Mouse (Mus musculus): ENCODE measurements at regions not wholly inside any gene's neighbourhood (a gene's known extent, or its start where the extent isn't known, plus 50 kb on each side); places are given as distances from the start of the nearest gene placed in this dataset.

GRCm38 (mm10) chr11:45058658-45059057, 441.5 kb downstream of the Ebf1 start:
- in situ Hi-C loops (cut with MboI; ENCODE audit: low sequenced_read_pairs in 2 of 2, unreplicated experiment in 2 of 2) = no loop called here
- Histone ChIP-seq H3K27ac (ENCODE audit: insufficient read depth, low read depth, low read length, poor library complexity, severe bottlenecking) (no peak overlapping the region), H3K9ac (ENCODE audit: insufficient read depth, low read depth, low read length, poor library complexity, severe bottlenecking) (no peak overlapping the region), H3K4me3 (ENCODE audit: insufficient read depth in 1 of 2, low read depth in 1 of 2, low read length in 2 of 2, poor library complexity in 1 of 2, severe bottlenecking in 1 of 2) (no peak overlapping the region), H3K4me1 (ENCODE audit: control insufficient read depth in 2 of 2, insufficient read depth in 2 of 2, low read length in 2 of 2, poor library complexity in 1 of 2) (no peaks in the 10 kb centered on the region), H3K9me3 (ENCODE audit: control insufficient read depth, insufficient read depth, low read depth, low read length) (no peaks in the 10 kb centered on the region), H3K36me3 (ENCODE audit: control insufficient read depth, insufficient read depth, low read length, poor library complexity, severe bottlenecking) (no peaks in the 10 kb centered on the region)
- no peak for DNase-seq (ENCODE audit: low read depth, low spot score)
- no peak for TF ChIP-seq ZC3H11A (IDR thresholded peaks at IDR 0.05; ENCODE audit: borderline replicate concordance, low read depth, low read length)
- TF ChIP-seq MAFK (IDR thresholded peaks at IDR 0.05; ENCODE audit: insufficient read depth, low read depth, low read length) = no peak
- no peak for TF ChIP-seq ZNF384 (IDR thresholded peaks at IDR 0.05; ENCODE audit: low read depth, low read length)
- no peak for TF ChIP-seq HCFC1 (IDR thresholded peaks at IDR 0.05; ENCODE audit: borderline replicate concordance, insufficient read depth, low read length)
- no peak for TF ChIP-seq CHD2 (IDR thresholded peaks at IDR 0.05; ENCODE audit: low read depth, low read length)

GRCm38 (mm10) chr11:45066592-45066991, 449.5 kb downstream of the Ebf1 start:
- in situ Hi-C loops (cut with MboI; ENCODE audit: low sequenced_read_pairs in 2 of 2, unreplicated experiment in 2 of 2) = no loop called here
- no peak overlapping the region for H3K9ac ChIP-seq (ENCODE audit: insufficient read depth, low read depth, low read length, poor library complexity, severe bottlenecking)

DNA sequence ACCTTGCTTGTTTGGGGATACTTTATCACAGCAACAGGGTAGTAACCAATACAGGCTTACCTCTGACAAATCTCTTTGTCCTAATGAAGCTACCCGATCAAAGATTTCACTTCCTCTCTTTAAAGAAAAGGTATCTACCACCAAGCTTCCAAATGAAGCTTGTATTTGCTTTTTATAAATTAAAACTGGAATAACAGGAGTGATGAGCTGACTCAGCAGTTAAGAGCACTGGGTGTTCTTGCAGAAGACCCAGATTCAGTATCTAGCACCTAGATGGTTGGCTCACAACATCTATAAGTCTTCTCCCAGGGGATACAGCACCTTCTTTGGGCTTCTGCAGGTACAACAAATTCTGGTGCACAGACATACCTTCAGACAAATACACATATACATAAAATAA, 453.2 kb downstream of the Ebf1 start:
- H3K36me3 ChIP-seq (ENCODE audit: control insufficient read depth, insufficient read depth, low read length, poor library complexity, severe bottlenecking) = no peaks in the 10 kb centered on the region
- H3K4me1 ChIP-seq (ENCODE audit: control insufficient read depth in 2 of 2, insufficient read depth in 2 of 2, low read length in 2 of 2, poor library complexity in 1 of 2) = no peaks in the 10 kb centered on the region
- in situ Hi-C loops (cut with MboI; ENCODE audit: low sequenced_read_pairs in 2 of 2, unreplicated experiment in 2 of 2) = no loop called here
- DNase-seq (ENCODE audit: low read depth, low spot score) = no peak
- H3K9me3 ChIP-seq (ENCODE audit: control insufficient read depth, insufficient read depth, low read depth, low read length) = no peaks in the 10 kb centered on the region
- H3K9ac ChIP-seq (ENCODE audit: insufficient read depth, low read depth, low read length, poor library complexity, severe bottlenecking) = no peak overlapping the region
- no peak overlapping the region for H3K27ac ChIP-seq (ENCODE audit: insufficient read depth, low read depth, low read length, poor library complexity, severe bottlenecking)
- H3K4me3 ChIP-seq (ENCODE audit: insufficient read depth in 1 of 2, low read depth in 1 of 2, low read length in 2 of 2, poor library complexity in 1 of 2, severe bottlenecking in 1 of 2) = no peak overlapping the region
- no peak for TF ChIP-seq ZC3H11A (IDR thresholded peaks at IDR 0.05; ENCODE audit: borderline replicate concordance, low read depth, low read length)
- peak; percentile 55 for TF ChIP-seq MAFK (IDR thresholded peaks at IDR 0.05; ENCODE audit: insufficient read depth, low read depth, low read length)

More at GRCm38 (mm10) chr11:45066592-45066991, 449.5 kb downstream of the Ebf1 start:
- H3K27ac ChIP-seq (ENCODE audit: insufficient read depth, low read depth, low read length, poor library complexity, severe bottlenecking) = no peak overlapping the region
- no peaks in the 10 kb centered on the region for H3K36me3 ChIP-seq (ENCODE audit: control insufficient read depth, insufficient read depth, low read length, poor library complexity, severe bottlenecking)
- H3K4me3 ChIP-seq (ENCODE audit: insufficient read depth in 1 of 2, low read depth in 1 of 2, low read length in 2 of 2, poor library complexity in 1 of 2, severe bottlenecking in 1 of 2) = no peak overlapping the region
- H3K4me1 ChIP-seq (ENCODE audit: control insufficient read depth in 2 of 2, insufficient read depth in 2 of 2, low read length in 2 of 2, poor library complexity in 1 of 2) = no peaks in the 10 kb centered on the region
- TF ChIP-seq ZNF384 (IDR thresholded peaks at IDR 0.05; ENCODE audit: low read depth, low read length) = no peak
- H3K9me3 ChIP-seq (ENCODE audit: control insufficient read depth, insufficient read depth, low read depth, low read length) = no peaks in the 10 kb centered on the region
- DNase-seq (ENCODE audit: low read depth, low spot score) = no peak

DNA sequence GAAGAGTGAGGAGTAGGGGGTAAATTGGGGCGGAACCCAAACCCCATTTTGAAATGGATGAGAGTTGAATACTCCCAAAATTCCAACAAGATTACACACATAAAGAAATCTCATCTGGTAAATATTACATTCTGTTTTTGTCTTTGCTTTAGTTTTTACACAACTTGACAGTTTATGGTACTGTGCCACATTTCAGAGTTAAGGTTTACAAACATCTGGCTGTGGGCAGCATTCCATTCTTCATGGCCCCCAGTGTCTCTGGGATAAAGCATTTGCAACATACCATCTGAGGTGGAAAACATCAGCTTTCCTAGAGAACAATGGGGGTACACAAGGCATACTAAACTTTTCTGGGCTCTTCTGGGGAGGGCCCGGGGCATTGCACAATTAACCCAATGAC, 454.1 kb downstream of the Ebf1 start:
- no peaks in the 10 kb centered on the region for H3K36me3 ChIP-seq (ENCODE audit: control insufficient read depth, insufficient read depth, low read length, poor library complexity, severe bottlenecking)
- TF ChIP-seq MAFK (IDR thresholded peaks at IDR 0.05; ENCODE audit: insufficient read depth, low read depth, low read length) (no peak), CHD2 (IDR thresholded peaks at IDR 0.05; ENCODE audit: low read depth, low read length) (no peak), ZC3H11A (IDR thresholded peaks at IDR 0.05; ENCODE audit: borderline replicate concordance, low read depth, low read length) (no peak), ZNF384 (IDR thresholded peaks at IDR 0.05; ENCODE audit: low read depth, low read length) (no peak), HCFC1 (IDR thresholded peaks at IDR 0.05; ENCODE audit: borderline replicate concordance, insufficient read depth, low read length) (no peak)
- no peak overlapping the region for H3K9ac ChIP-seq (ENCODE audit: insufficient read depth, low read depth, low read length, poor library complexity, severe bottlenecking)
- H3K4me3 ChIP-seq (ENCODE audit: insufficient read depth in 1 of 2, low read depth in 1 of 2, low read length in 2 of 2, poor library complexity in 1 of 2, severe bottlenecking in 1 of 2) = no peak overlapping the region
- no peak for DNase-seq (ENCODE audit: low read depth, low spot score)
- H3K9me3 ChIP-seq (ENCODE audit: control insufficient read depth, insufficient read depth, low read depth, low read length) = no peaks in the 10 kb centered on the region
- H3K27ac ChIP-seq (ENCODE audit: insufficient read depth, low read depth, low read length, poor library complexity, severe bottlenecking) = no peak overlapping the region
- H3K4me1 ChIP-seq (ENCODE audit: control insufficient read depth in 2 of 2, insufficient read depth in 2 of 2, low read length in 2 of 2, poor library complexity in 1 of 2) = no peaks in the 10 kb centered on the region
- in situ Hi-C loops (cut with MboI; ENCODE audit: low sequenced_read_pairs in 2 of 2, unreplicated experiment in 2 of 2) = no loop called here

DNA sequence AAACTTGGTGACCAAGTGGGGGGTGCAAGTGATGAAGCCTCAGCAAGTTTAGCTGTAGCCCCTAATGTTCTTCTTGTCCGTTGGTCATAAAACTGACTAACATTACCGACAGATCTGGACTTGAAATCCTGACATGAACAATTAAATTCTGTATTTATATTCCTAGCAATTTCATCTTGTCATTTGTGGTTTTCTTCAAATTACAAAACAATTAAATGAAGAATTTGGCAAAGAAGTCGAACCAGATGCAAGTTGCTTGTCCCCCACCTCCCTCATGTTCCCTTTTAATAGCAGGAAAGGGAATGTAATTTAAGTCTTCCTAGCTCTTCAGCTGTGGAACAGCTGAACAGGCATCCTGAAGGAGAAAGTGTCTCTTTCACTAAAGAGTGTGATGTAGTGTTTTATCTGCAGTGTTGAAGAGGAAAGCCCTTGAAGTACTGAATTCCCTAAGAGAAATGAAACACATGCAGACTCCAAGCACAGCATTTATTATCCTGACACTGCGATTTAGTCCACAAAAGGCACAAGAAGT, 467.5 kb downstream of the Ebf1 start:
- Histone ChIP-seq H3K27ac (ENCODE audit: insufficient read depth, low read depth, low read length, poor library complexity, severe bottlenecking) (no peak overlapping the region), H3K9ac (ENCODE audit: insufficient read depth, low read depth, low read length, poor library complexity, severe bottlenecking) (no peak overlapping the region), H3K36me3 (ENCODE audit: control insufficient read depth, insufficient read depth, low read length, poor library complexity, severe bottlenecking) (no peaks in the 10 kb centered on the region), H3K4me3 (ENCODE audit: insufficient read depth in 1 of 2, low read depth in 1 of 2, low read length in 2 of 2, poor library complexity in 1 of 2, severe bottlenecking in 1 of 2) (no peak overlapping the region), H3K9me3 (ENCODE audit: control insufficient read depth, insufficient read depth, low read depth, low read length) (no peaks in the 10 kb centered on the region), H3K4me1 (ENCODE audit: control insufficient read depth in 2 of 2, insufficient read depth in 2 of 2, low read length in 2 of 2, poor library complexity in 1 of 2) (no peaks in the 10 kb centered on the region)
- no peak for DNase-seq (ENCODE audit: low read depth, low spot score)
- TF ChIP-seq ZC3H11A (IDR thresholded peaks at IDR 0.05; ENCODE audit: borderline replicate concordance, low read depth, low read length) = no peak
- no peak for TF ChIP-seq HCFC1 (IDR thresholded peaks at IDR 0.05; ENCODE audit: borderline replicate concordance, insufficient read depth, low read length)
- no peak for TF ChIP-seq MAFK (IDR thresholded peaks at IDR 0.05; ENCODE audit: insufficient read depth, low read depth, low read length)
- TF ChIP-seq ZNF384 (IDR thresholded peaks at IDR 0.05; ENCODE audit: low read depth, low read length) = no peak
- no peak for TF ChIP-seq CHD2 (IDR thresholded peaks at IDR 0.05; ENCODE audit: low read depth, low read length)
- in situ Hi-C loops (cut with MboI; ENCODE audit: low sequenced_read_pairs in 2 of 2, unreplicated experiment in 2 of 2) = no loop called here
